Mouse (Mus musculus): ENCODE measurements at regions not wholly inside any gene's neighbourhood (a gene's known extent, or its start where the extent isn't known, plus 50 kb on each side); places are given as distances from the start of the nearest gene placed in this dataset.

GRCm38 (mm10) chr8:44656031-44656430 is 279.2 kb upstream of the Fat1 start:
- TF ChIP-seq CTCF (IDR thresholded peaks at IDR 0.05; ENCODE audit: control insufficient read depth, insufficient read depth, insufficient replicate concordance, low read depth, low read length) = no peak
- TF ChIP-seq POLR2A (IDR thresholded peaks at IDR 0.05; ENCODE audit: control insufficient read depth, low read depth, low read length) = no peak
